Comparison of ENCODE assay signal across 19 mouse cellular contexts in genomic region chr10:86074134-86074533, GRCm38 (mm10).
"Had no signal": no experiment of that assay in that cellular context is flagged by ENCODE, and none has a peak within 500 bp of the region (broad histone marks: within the 10 kb centered on the region; RNA-seq: fewer than 3 reads in every experiment).

No protein-coding gene starts in this region.

- H3K4me2 ChIP-seq: limb, embryonic 12.5 days; limb, embryonic 15.5 days; liver, embryonic 13.5 days; stomach, embryonic 15.5 days had no signal

- H3K27me3 ChIP-seq: limb, embryonic 12.5 days; limb, embryonic 15.5 days; stomach, embryonic 15.5 days had no signal

- H3K36me3 ChIP-seq: limb, embryonic 12.5 days; limb, embryonic 15.5 days; liver, embryonic 13.5 days; midbrain, embryonic 10.5 days; stomach, embryonic 15.5 days had no signal

- H3K9me3 ChIP-seq: limb, embryonic 15.5 days; liver, embryonic 13.5 days; stomach, embryonic 15.5 days had no signal

- H3K9ac ChIP-seq: limb, embryonic 12.5 days; limb, embryonic 15.5 days; liver, embryonic 13.5 days; stomach, embryonic 15.5 days had no signal

- DNase-seq: kidney, adult 18-20 months; kidney, postnatal 14 days; layer of hippocampus, adult 9-11 months; liver, embryonic 13.5 days; lung, adult 2 months; lung, postnatal 14 days; lung, postnatal 4 days; midbrain, embryonic 14.5 days; right cerebral cortex, adult 18-20 months; right cerebral cortex, postnatal 25 days; spleen, adult 18-20 months; thymus, postnatal 25 days had no signal

- H3K4me3 ChIP-seq: layer of hippocampus, adult 2 months; limb, embryonic 12.5 days; limb, embryonic 15.5 days; liver, embryonic 13.5 days; megakaryocyte, embryonic 14.5 days; midbrain, embryonic 10.5 days; stomach, embryonic 15.5 days had no signal

- ATAC-seq: intestine, embryonic 16.5 days had no signal

- H3K27ac ChIP-seq: layer of hippocampus, adult 2 months; limb, embryonic 12.5 days; limb, embryonic 15.5 days; liver, embryonic 13.5 days; midbrain, embryonic 10.5 days; stomach, embryonic 15.5 days had no signal

- H3K4me1 ChIP-seq: limb, embryonic 15.5 days; liver, embryonic 13.5 days; megakaryocyte, embryonic 14.5 days; stomach, embryonic 15.5 days had no signal
